In the genomic region with DNA sequence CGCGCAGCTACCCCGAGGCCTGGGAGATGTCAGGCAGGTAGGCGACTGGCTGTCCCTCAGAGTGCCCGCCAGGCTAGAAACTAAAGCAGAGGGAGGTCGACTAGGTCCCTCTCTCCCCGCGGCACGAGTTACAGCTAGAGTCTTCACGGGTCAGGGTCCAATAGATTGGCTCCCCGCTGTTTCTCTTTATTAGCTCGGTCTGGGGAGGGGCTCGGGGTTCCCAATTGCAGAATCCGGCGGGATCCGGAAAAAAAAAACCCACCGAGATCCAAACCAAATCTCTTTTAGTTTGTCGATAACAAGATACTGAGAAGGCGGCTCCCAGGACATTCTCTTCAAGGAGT, we compare ENCODE assay signal across 8 mouse cellular contexts. TPM values are rescaled to one million over a fixed set of nuclear protein-coding genes. Genes with fewer than 3 reads are reported as not detected.
DNase-seq lines count a peak whose midpoint lies in the region; ATAC-seq and TF ChIP-seq lines count a peak whose summit lies in the region.

No protein-coding gene starts in this region.

- no peak overlapping the region for H3K27ac ChIP-seq in heart, embryonic 12.5 days (ENCODE audit: poor library complexity, severe bottlenecking)
- H3K27ac ChIP-seq in forebrain, postnatal 0 days (ENCODE audit: low read depth, low read length), result no peak overlapping the region
- H3K27ac ChIP-seq in liver, postnatal 0 days (ENCODE audit: low read depth), result peak overlapping the region; percentile 84

- no peak for ATAC-seq in heart, embryonic 12.5 days (ENCODE audit: insufficient number of reproducible peaks, low FRiP score)
- peak; percentile 8; the same call in 1 of the 2 replicates for ATAC-seq in forebrain, postnatal 0 days
- ATAC-seq in liver, postnatal 0 days, result peak; percentile 66

- peak overlapping the region; percentile 100 for H3K4me2 ChIP-seq in heart, embryonic 12.5 days
- peak overlapping the region; percentile 94 for H3K4me2 ChIP-seq in forebrain, postnatal 0 days (ENCODE audit: low read depth)
- peak overlapping the region; percentile 67 for H3K4me2 ChIP-seq in liver, postnatal 0 days (ENCODE audit: low read depth, low read length)

- DNase-seq in heart, adult 18-20 months, result no peak
- DNase-seq in ES-CJ7 (ENCODE audit: low read depth, low spot score), result peak; percentile 70
- no peak for DNase-seq in forebrain, postnatal 0 days
- no peak for DNase-seq in liver, postnatal 0 days
- DNase-seq in urinary bladder, postnatal 14 days (ENCODE audit: low spot score), result no peak
- DNase-seq in thymus, postnatal 4 days, result no peak
- no peak for DNase-seq in gastrocnemius, adult 18-20 months (ENCODE audit: low spot score)

- peak overlapping the region; percentile 65 for H3K9ac ChIP-seq in heart, embryonic 12.5 days
- peak overlapping the region; percentile 33 for H3K9ac ChIP-seq in forebrain, postnatal 0 days
- H3K9ac ChIP-seq in liver, postnatal 0 days (replicated peaks), result peak overlapping the region; percentile 51

- H3K4me3 ChIP-seq in heart, embryonic 12.5 days, result peak overlapping the region; percentile 65
- peak overlapping the region; percentile 49 for H3K4me3 ChIP-seq in forebrain, postnatal 0 days (ENCODE audit: low read depth, low read length)
- peak overlapping the region; percentile 54 for H3K4me3 ChIP-seq in liver, postnatal 0 days (ENCODE audit: low read depth, low read length)

- peaks cover 22% of the 10 kb centered on the region for H3K4me1 ChIP-seq in heart, embryonic 12.5 days (replicated peaks)
- peaks cover 13% of the 10 kb centered on the region for H3K4me1 ChIP-seq in forebrain, postnatal 0 days (ENCODE audit: insufficient read depth)
- peaks cover 15% of the 10 kb centered on the region; the same call in 1 of the 2 replicates for H3K4me1 ChIP-seq in liver, postnatal 0 days (ENCODE audit: insufficient read depth)

- H3K9me3 ChIP-seq in heart, embryonic 12.5 days (replicated peaks), result no peaks in the 10 kb centered on the region
- no peaks in the 10 kb centered on the region for H3K9me3 ChIP-seq in forebrain, postnatal 0 days (ENCODE audit: low read length)
- no peaks in the 10 kb centered on the region for H3K9me3 ChIP-seq in liver, postnatal 0 days (ENCODE audit: low read length)

- peaks cover 68% of the 10 kb centered on the region for H3K27me3 ChIP-seq in heart, embryonic 12.5 days (replicated peaks)
- H3K27me3 ChIP-seq in forebrain, postnatal 0 days (ENCODE audit: insufficient read depth, low read length), result peaks cover 31% of the 10 kb centered on the region
- peaks cover 30% of the 10 kb centered on the region for H3K27me3 ChIP-seq in liver, postnatal 0 days (ENCODE audit: insufficient read depth, low read length)

- TF ChIP-seq EP300 in liver, postnatal 0 days (IDR thresholded peaks at IDR 0.05; ENCODE audit: low read depth), result no peak

- TF ChIP-seq CTCF in forebrain, postnatal 0 days (IDR thresholded peaks at IDR 0.05; ENCODE audit: low read depth), result no peak
- 0 out of 2 replicates have a peak, but pooled peaks have one; percentile 0 for TF ChIP-seq CTCF in liver, postnatal 0 days (IDR thresholded peaks at IDR 0.05; ENCODE audit: low read depth)

- no peaks in the 10 kb centered on the region for H3K36me3 ChIP-seq in heart, embryonic 12.5 days
- no peaks in the 10 kb centered on the region for H3K36me3 ChIP-seq in forebrain, postnatal 0 days (ENCODE audit: insufficient read depth)
- no peaks in the 10 kb centered on the region for H3K36me3 ChIP-seq in liver, postnatal 0 days (replicated peaks; ENCODE audit: insufficient read depth, low read length)

- WGBS in heart, embryonic 12.5 days, result 2% methylated on average over 19 of the region's 19 CpGs
- 2% methylated on average over 19 of the region's 19 CpGs for WGBS in forebrain, postnatal 0 days
- WGBS in liver, postnatal 0 days (ENCODE audit: insufficient replicate concordance), result 2% methylated on average over 19 of the region's 19 CpGs

RNA-seq across cellular contexts. Expression of a gene that starts 0.5 kb away (rescaled TPM):
- 0.12 and 0.23 TPM in 2 replicates for polyA plus RNA-seq in heart, embryonic 12.5 days (2016; fragmentation: Nextera tagmentation; extraction: Ambion mirVana)
- under 1 TPM; 0.07 to 0.08 TPM for total RNA-seq in heart, adult 18-20 months (2021)
- total RNA-seq in forebrain, postnatal 0 days (2014; rRNA removed), result 0.10 and 0.46 TPM in 2 replicates
- polyA plus RNA-seq in forebrain, postnatal 0 days (2015; fragmentation: Nextera tagmentation; extraction: Ambion mirVana), result 0.10 and 0.12 TPM in 2 replicates
- 1.8 and 3.9 TPM in 2 replicates for polyA plus RNA-seq in liver, postnatal 0 days (2015; fragmentation: Nextera tagmentation; extraction: Ambion mirVana)
- under 1 TPM in 1 of 2 experiments, not detected in 1; 0.07 TPM for total RNA-seq in gastrocnemius, adult 18-20 months (2021)

RNA-seq across cellular contexts. Expression of a gene that starts 47.9 kb away (rescaled TPM):
- 115 and 123 TPM in 2 replicates for polyA plus RNA-seq in heart, embryonic 12.5 days (2016; fragmentation: Nextera tagmentation; extraction: Ambion mirVana)
- total RNA-seq in heart, adult 18-20 months (2021), result 10 to 100 TPM; 26.9 to 27.3 TPM
- total RNA-seq in forebrain, postnatal 0 days (2014; rRNA removed), result 87.2 and 104 TPM in 2 replicates
- polyA plus RNA-seq in forebrain, postnatal 0 days (2015; fragmentation: Nextera tagmentation; extraction: Ambion mirVana), result 85.9 and 104 TPM in 2 replicates
- 12.1 and 12.2 TPM in 2 replicates for polyA plus RNA-seq in liver, postnatal 0 days (2015; fragmentation: Nextera tagmentation; extraction: Ambion mirVana)
- total RNA-seq in gastrocnemius, adult 18-20 months (2021), result 100 to 1,000 TPM in 1 of 2 experiments, 10 to 100 TPM in 1; 92.9 to 103 TPM
